Mouse (Mus musculus) kidney, embryonic 15.5 days (tissue): ENCODE results near the gene Dcaf12l2. TPM values are rescaled to one million over a fixed set of nuclear protein-coding genes. Genes with fewer than 3 reads are reported as not detected.
A peak's percentile ranks its signal among the peaks of the same experiment; 100 is the strongest.

Experiments used
- ATAC-seq: fragments of 200-750 bp; cut with Nextera tagmentation; replicated peaks from 2 replicates; pipeline ENCODE4 v1.8.0; 2017; ENCODE audit warnings: moderate TSS enrichment; ENCODE audit not compliant: low FRiP score
- H3K27ac ChIP-seq: fragments of 300-500 bp; sonication (generic); 2 replicates; pipeline ENCODE4 v1.5.1; 2015; ENCODE audit warnings: mild to moderate bottlenecking, inconsistent platforms
- H3K27me3 ChIP-seq: fragments of 300-500 bp; sonication (generic); 2 replicates; pipeline ENCODE4 v1.6.1; 2015; ENCODE audit warnings: inconsistent platforms
- H3K36me3 ChIP-seq: fragments of 300-500 bp; sonication (generic); 2 replicates; pipeline ENCODE4 v1.6.1; 2015; ENCODE audit warnings: inconsistent platforms
- H3K4me1 ChIP-seq: fragments of 300-500 bp; sonication (generic); 2 replicates; pipeline ENCODE4 v1.6.1; 2015; ENCODE audit warnings: inconsistent platforms
- H3K4me2 ChIP-seq: fragments of 300-500 bp; sonication (generic); 2 replicates; pipeline ENCODE4 v1.6.1; 2015; ENCODE audit warnings: moderate library complexity, mild to moderate bottlenecking, inconsistent platforms
- H3K4me3 ChIP-seq: fragments of 300-500 bp; sonication (generic); replicated peaks from 2 replicates; pipeline ENCODE4 v1.5.1; 2015; ENCODE audit warnings: mild to moderate bottlenecking, inconsistent platforms
- H3K9ac ChIP-seq: fragments of 300-500 bp; sonication (generic); 2 replicates; pipeline ENCODE4 v1.6.1; 2015; ENCODE audit warnings: mild to moderate bottlenecking, inconsistent platforms
- H3K9me3 ChIP-seq: fragments of 300-500 bp; sonication (generic); replicated peaks from 2 replicates; pipeline ENCODE4 v1.6.1; 2016; ENCODE audit warnings: inconsistent platforms
- WGBS: fragments of 180-500 bp; shearing (Covaris S2); methylation state at CpG from one replicate; pipeline ENCODE4 v1.1.7; 2015; ENCODE audit warnings: mixed read lengths; 5-methylcytosine and 5-hydroxymethylcytosine counted together
- polyA plus RNA-seq: library from polyadenylated mRNA; unstranded; fragments of >200 nt; fragmentation: Nextera tagmentation; extraction: Ambion mirVana; gene quantifications from 2 replicates; pipeline ENCODE4 v1.2.1, GENCODE M21; 2015

Dcaf12l2 gene
- 1.4 and 1.8 TPM in 2 replicates for polyA plus RNA-seq

- Histone ChIP-seq H3K4me1 (no peaks in the 10 kb centered on the region), H3K27ac (no peak within 1 kb of the TSS), H3K9me3 (no peaks in the 10 kb centered on the region), H3K4me2 (peak within 1 kb of the TSS; percentile 79), H3K9ac (peak within 1 kb of the TSS; percentile 44; the same call in 1 of the 2 replicates), H3K4me3 (peak within 1 kb of the TSS; percentile 50), H3K36me3 (no peaks in the 10 kb centered on the region), H3K27me3 (no peaks in the 10 kb centered on the region)
- WGBS: 16% methylated on average over 51 of the region's 57 CpGs
- peak; percentile 96 for ATAC-seq
Measured at GRCm38 (mm10) chrX:44367646-44368521, at the start of gene Dcaf12l2. Gene Dcaf12l2, minus strand, starts transcription at chrX:44368342.

GRCm38 (mm10) chrX:44367280-44367645 is 879 bp downstream of the Dcaf12l2 start:
- no peaks in the 10 kb centered on the region for H3K9me3 ChIP-seq
- WGBS: 73% methylated on average over 14 of the region's 14 CpGs
- peak overlapping the region; percentile 79 for H3K4me2 ChIP-seq
- no peak overlapping the region for H3K9ac ChIP-seq
- H3K4me3 ChIP-seq: peak overlapping the region; percentile 50
- no peaks in the 10 kb centered on the region for H3K4me1 ChIP-seq
- H3K36me3 ChIP-seq: no peaks in the 10 kb centered on the region
- no peak for ATAC-seq
- no peaks in the 10 kb centered on the region for H3K27me3 ChIP-seq
- no peak overlapping the region for H3K27ac ChIP-seq
